Mouse (Mus musculus) G1E (cell line): Measurements from ENCODE around the gene Prm2.

Experiments used
- CTCF ChIP-seq: IDR thresholded peaks from 2 replicates; pipeline ENCODE4 v1.5.1; 2012; ENCODE audit warnings: low read depth, low read length, inconsistent platforms, mixed read lengths
- GATA1 ChIP-seq: IDR thresholded peaks from 2 replicates; pipeline ENCODE4 v1.6.1; 2012; ENCODE audit warnings: borderline replicate concordance, low read length, inconsistent platforms, mixed read lengths
- POLR2AphosphoS5 ChIP-seq: IDR thresholded peaks from 2 replicates; pipeline ENCODE4 v1.6.1; 2012; ENCODE audit warnings: low read depth, low read length, inconsistent platforms; ENCODE audit not compliant: insufficient replicate concordance

DNA sequence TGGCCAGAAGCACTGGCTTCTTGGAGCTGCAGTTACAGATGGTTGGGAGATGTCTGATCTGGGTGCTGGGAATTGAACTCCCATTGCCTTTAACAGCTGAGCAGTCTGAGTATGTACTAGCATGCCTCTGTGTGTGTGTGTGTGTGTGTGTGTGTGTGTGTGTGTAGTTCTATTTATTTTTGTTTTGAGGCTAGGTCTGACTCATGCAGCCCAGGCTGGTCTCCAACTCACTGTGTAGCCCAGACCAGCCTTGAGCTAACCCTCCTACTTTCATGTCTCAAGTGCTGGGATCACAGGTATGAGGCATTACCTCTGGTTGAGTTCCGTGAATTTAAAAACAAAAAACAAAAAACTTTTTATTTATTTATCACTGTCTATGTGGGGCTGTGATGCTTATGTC lies 28.6 kb upstream of the Prm2 start:
- TF ChIP-seq CTCF, result no peak
- no peak for TF ChIP-seq GATA1
- TF ChIP-seq POLR2AphosphoS5, result no peak
